Mouse (Mus musculus): ENCODE measurements around the gene Gzma.
A peak's percentile ranks its signal among the peaks of the same experiment; 100 is the strongest.

Gene Gzma

GRCm38 (mm10) chr13:113046211-113046883, 54.4 kb downstream of the Gzma start, which contains the start of gene Gpx8:
Gpx8 (minus strand) TSS chr13:113046410.
- DNase-seq (ENCODE audit: low read depth, low spot score), result peak; percentile 46

DNA sequence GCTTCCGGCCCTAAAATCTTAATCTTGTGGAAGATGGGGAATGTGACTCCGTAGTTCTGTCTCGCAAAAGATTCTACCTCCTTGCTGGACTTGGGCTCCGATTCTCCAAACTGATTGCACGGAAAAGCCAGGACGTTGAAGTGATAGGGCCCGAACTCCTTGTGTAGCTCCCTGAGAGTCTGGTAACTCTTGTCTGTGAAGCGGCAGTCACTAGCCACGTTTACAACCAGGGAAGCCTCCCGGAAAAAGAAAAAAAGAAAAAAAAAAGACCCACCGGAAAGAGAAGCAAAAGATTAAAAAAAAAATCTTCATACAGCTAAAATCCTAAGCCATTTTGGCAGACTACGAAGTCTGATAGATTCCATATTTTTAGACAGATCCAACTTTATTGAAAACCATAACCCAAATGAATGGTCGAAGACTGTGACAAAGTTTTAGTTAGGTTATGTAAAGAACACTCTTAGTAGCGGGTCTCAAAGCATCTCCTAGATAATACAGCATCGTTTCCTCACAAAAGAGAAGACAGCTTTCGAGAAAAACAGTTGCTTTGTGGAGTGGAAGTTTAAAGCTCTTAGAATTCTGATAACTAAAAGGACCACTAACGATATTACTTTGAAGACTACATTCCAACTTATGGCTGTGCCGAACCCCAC, 55.2 kb downstream of the Gzma start:
- DNase-seq (ENCODE audit: low read depth, low spot score), result no peak

DNA sequence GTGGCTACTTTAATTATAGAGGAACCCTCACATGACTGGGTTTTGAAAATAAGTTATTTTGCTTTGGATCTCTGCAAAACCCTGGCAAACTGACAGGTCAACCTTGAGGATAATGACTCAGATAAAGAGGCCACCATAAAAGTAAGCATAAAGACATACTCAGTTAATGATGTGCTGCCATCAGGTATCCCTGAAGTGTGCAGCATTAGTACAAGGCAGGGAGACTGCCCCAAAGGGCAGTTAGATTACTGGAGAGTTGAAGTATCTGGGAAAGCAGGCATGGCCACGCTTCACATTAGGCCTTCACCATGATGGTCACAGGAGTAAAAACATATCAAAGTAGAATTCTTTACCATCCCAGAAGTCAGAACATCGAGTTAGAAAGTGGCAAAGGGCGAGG, 55.9 kb downstream of the Gzma start:
- DNase-seq (ENCODE audit: low read depth, low spot score), result no peak
